ENCODE assay signal across 19 mouse cellular contexts in the genomic region with DNA sequence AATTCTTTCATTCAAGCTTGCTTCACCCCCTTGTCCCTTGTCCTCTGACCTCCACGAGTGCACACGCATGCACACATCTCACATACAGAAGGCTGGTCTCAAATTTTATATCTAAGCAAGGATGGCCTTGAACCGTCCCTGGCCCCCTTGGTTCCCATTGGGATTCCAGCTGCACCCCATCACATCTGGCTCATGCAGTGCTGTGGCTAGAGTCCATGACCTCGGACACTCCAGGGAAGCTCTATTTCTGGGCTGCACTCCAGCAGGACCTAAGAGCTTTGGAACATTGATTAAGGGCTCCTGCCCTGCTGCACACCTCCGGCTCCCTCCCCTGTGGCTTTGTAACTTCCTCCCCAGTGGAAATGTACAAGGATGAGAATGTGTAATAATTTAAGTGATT. TPM values are rescaled to one million over a fixed set of nuclear protein-coding genes. Genes with fewer than 3 reads are reported as not detected.
DNase-seq lines count a peak whose midpoint lies in the region; ATAC-seq and TF ChIP-seq lines count a peak whose summit lies in the region.
"Had no signal": no experiment of that assay in that cellular context is flagged by ENCODE, and none has a peak within 500 bp of the region (broad histone marks: within the 10 kb centered on the region; RNA-seq: fewer than 3 reads in every experiment).

No protein-coding gene starts in this region.

- H3K9me3 ChIP-seq in heart, embryonic 12.5 days (replicated peaks) = no peaks in the 10 kb centered on the region
- H3K9me3 ChIP-seq in forebrain, postnatal 0 days (ENCODE audit: low read length) = no peaks in the 10 kb centered on the region
- H3K9me3 ChIP-seq: embryonic facial prominence, embryonic 12.5 days; hindbrain, embryonic 12.5 days; liver, embryonic 12.5 days had no signal

- H3K27me3 ChIP-seq in heart, embryonic 12.5 days (replicated peaks) = peaks cover 30% of the 10 kb centered on the region
- peaks cover 10% of the 10 kb centered on the region for H3K27me3 ChIP-seq in forebrain, postnatal 0 days (ENCODE audit: insufficient read depth, low read length)

- no peak overlapping the region for H3K4me2 ChIP-seq in heart, embryonic 12.5 days
- H3K4me2 ChIP-seq in forebrain, postnatal 0 days (ENCODE audit: low read depth) = no peak overlapping the region
- H3K4me2 ChIP-seq: embryonic facial prominence, embryonic 12.5 days; hindbrain, embryonic 12.5 days; liver, embryonic 12.5 days had no signal

- no peak for TF ChIP-seq CTCF in forebrain, postnatal 0 days (IDR thresholded peaks at IDR 0.05; ENCODE audit: low read depth)

- H3K36me3 ChIP-seq in heart, embryonic 12.5 days = no peaks in the 10 kb centered on the region
- no peaks in the 10 kb centered on the region for H3K36me3 ChIP-seq in forebrain, postnatal 0 days (ENCODE audit: insufficient read depth)
- H3K36me3 ChIP-seq: embryonic facial prominence, embryonic 12.5 days; hindbrain, embryonic 12.5 days; liver, embryonic 12.5 days had no signal

- H3K4me3 ChIP-seq in heart, embryonic 12.5 days = no peak overlapping the region
- H3K4me3 ChIP-seq in forebrain, postnatal 0 days (ENCODE audit: low read depth, low read length) = no peak overlapping the region
- H3K4me3 ChIP-seq: embryonic facial prominence, embryonic 12.5 days; hindbrain, embryonic 12.5 days; liver, embryonic 12.5 days had no signal

- 70% methylated on average over 5 of the region's 5 CpGs for WGBS in heart, embryonic 12.5 days
- 81% methylated on average over 5 of the region's 5 CpGs for WGBS in forebrain, postnatal 0 days

- H3K4me1 ChIP-seq in heart, embryonic 12.5 days (replicated peaks) = peaks cover 10% of the 10 kb centered on the region
- peaks cover 6% of the 10 kb centered on the region; the same call in 1 of the 2 replicates for H3K4me1 ChIP-seq in forebrain, postnatal 0 days (ENCODE audit: insufficient read depth)

- DNase-seq in heart, adult 11 months = peak; percentile 96
- DNase-seq in ovary, adult 18-20 months (ENCODE audit: low spot score) = peak; percentile 54
- no peak for DNase-seq in ovary, postnatal 14 days (ENCODE audit: low spot score)
- peak; percentile 49 to 72 for DNase-seq in heart, adult 9 months (ENCODE audit: low spot score in 2 of 2)
- DNase-seq in kidney, postnatal 4 days = peak; percentile 60 to 69
- DNase-seq in forebrain, postnatal 0 days = no peak
- no peak for DNase-seq in Muller cell, postnatal 12 days (ENCODE audit: inconsistent ontology term)
- DNase-seq: cerebellum, adult 11-12 months had no signal

- ATAC-seq in heart, embryonic 12.5 days (ENCODE audit: insufficient number of reproducible peaks, low FRiP score) = no peak
- no peak for ATAC-seq in forebrain, postnatal 0 days
- ATAC-seq: intestine, embryonic 16.5 days; liver, embryonic 12.5 days; lung, postnatal 0 days had no signal

- no peak overlapping the region for H3K9ac ChIP-seq in heart, embryonic 12.5 days
- H3K9ac ChIP-seq in forebrain, postnatal 0 days = no peak overlapping the region
- H3K9ac ChIP-seq: embryonic facial prominence, embryonic 12.5 days; hindbrain, embryonic 12.5 days; liver, embryonic 12.5 days had no signal

- no peak overlapping the region for H3K27ac ChIP-seq in heart, embryonic 12.5 days (ENCODE audit: poor library complexity, severe bottlenecking)
- H3K27ac ChIP-seq in forebrain, postnatal 0 days (ENCODE audit: low read depth, low read length) = no peak overlapping the region
- H3K27ac ChIP-seq: embryonic facial prominence, embryonic 12.5 days; hindbrain, embryonic 12.5 days; liver, embryonic 12.5 days had no signal

RNA-seq across cellular contexts. Expression of gene Il27ra, which starts 4.4 kb away (rescaled TPM):
- polyA plus RNA-seq in heart, embryonic 12.5 days (2016; fragmentation: Nextera tagmentation; extraction: Ambion mirVana) = 4.4 and 5.3 TPM in 2 replicates
- total RNA-seq in forebrain, postnatal 0 days (2014; rRNA removed) = 0.31 and 0.86 TPM in 2 replicates
- 0.29 and 0.45 TPM in 2 replicates for polyA plus RNA-seq in forebrain, postnatal 0 days (2015; fragmentation: Nextera tagmentation; extraction: Ambion mirVana)

RNA-seq across cellular contexts. Expression of gene Rln3, which starts 6.8 kb away (rescaled TPM):
- polyA plus RNA-seq in heart, embryonic 12.5 days (2016; fragmentation: Nextera tagmentation; extraction: Ambion mirVana) = not detected in 2 replicates
- 0.33 TPM in 1 of 2 replicates, not detected in the other for total RNA-seq in forebrain, postnatal 0 days (2014; rRNA removed)
- not detected in 2 replicates for polyA plus RNA-seq in forebrain, postnatal 0 days (2015; fragmentation: Nextera tagmentation; extraction: Ambion mirVana)
- total RNA-seq: granulocyte monocyte progenitor cell, adult 5-6 weeks; layer of hippocampus, postnatal 25 days; left cerebral cortex, postnatal 36 days; megakaryocyte-erythroid progenitor cell, adult 5-6 weeks had no signal
- polyA plus RNA-seq: embryonic facial prominence, embryonic 12.5 days; hindbrain, embryonic 12.5 days; liver, embryonic 12.5 days; neural tube, embryonic 11.5 days had no signal

RNA-seq across cellular contexts. Expression of gene Palm3, which starts 16.7 kb away (rescaled TPM):
- 1.7 and 2.1 TPM in 2 replicates for polyA plus RNA-seq in heart, embryonic 12.5 days (2016; fragmentation: Nextera tagmentation; extraction: Ambion mirVana)
- total RNA-seq in forebrain, postnatal 0 days (2014; rRNA removed) = 2.7 and 5.4 TPM in 2 replicates
- 2.8 and 4.3 TPM in 2 replicates for polyA plus RNA-seq in forebrain, postnatal 0 days (2015; fragmentation: Nextera tagmentation; extraction: Ambion mirVana)
- total RNA-seq: granulocyte monocyte progenitor cell, adult 5-6 weeks; megakaryocyte-erythroid progenitor cell, adult 5-6 weeks had no signal

RNA-seq across cellular contexts. Expression of gene 2210011C24Rik, which starts 26.0 kb away (rescaled TPM):
- polyA plus RNA-seq in heart, embryonic 12.5 days (2016; fragmentation: Nextera tagmentation; extraction: Ambion mirVana) = 0.30 TPM in 1 of 2 replicates, not detected in the other
- not detected in 2 replicates for total RNA-seq in forebrain, postnatal 0 days (2014; rRNA removed)
- 0.38 and 1.2 TPM in 2 replicates for polyA plus RNA-seq in forebrain, postnatal 0 days (2015; fragmentation: Nextera tagmentation; extraction: Ambion mirVana)
- total RNA-seq: granulocyte monocyte progenitor cell, adult 5-6 weeks; megakaryocyte-erythroid progenitor cell, adult 5-6 weeks had no signal
- polyA plus RNA-seq: embryonic facial prominence, embryonic 12.5 days; hindbrain, embryonic 12.5 days; liver, embryonic 12.5 days; neural tube, embryonic 11.5 days had no signal

RNA-seq across cellular contexts. Expression of gene Gm10643, which starts 26.9 kb away (rescaled TPM):
- polyA plus RNA-seq in heart, embryonic 12.5 days (2016; fragmentation: Nextera tagmentation; extraction: Ambion mirVana) = 1.2 TPM in 2 replicates
- 3.3 and 4.7 TPM in 2 replicates for total RNA-seq in forebrain, postnatal 0 days (2014; rRNA removed)
- 1.3 and 1.6 TPM in 2 replicates for polyA plus RNA-seq in forebrain, postnatal 0 days (2015; fragmentation: Nextera tagmentation; extraction: Ambion mirVana)

Comparison
In these comparisons a context has a peak if more than half of its experiments do, and no peak if none do; other contexts are left out.
1. DNase-seq: peak in heart, adult 11 months (single experiment), ovary, adult 18-20 months (single experiment), heart, adult 9 months (2 of 2) and kidney, postnatal 4 days (2 of 2); none in ovary, postnatal 14 days (single experiment), forebrain, postnatal 0 days (single experiment) and Muller cell, postnatal 12 days (single experiment).